Mouse (Mus musculus) urinary bladder, adult 18-20 months (tissue): ENCODE data around the gene Gm4305.
"Not testable (repeated sequence)": the region's sequence is repeated elsewhere in the genome, so short reads cannot be mapped to it uniquely, and the experiment has no call there.

ENCODE experiments used
- DNase-seq, 2 experiments: peaks; one replicate each; pipeline ENCODE4 v3.0.0; 2022; ENCODE audit warnings: low spot score in 2 of 2, mixed read lengths in 2 of 2

Gm4305 gene

DNA sequence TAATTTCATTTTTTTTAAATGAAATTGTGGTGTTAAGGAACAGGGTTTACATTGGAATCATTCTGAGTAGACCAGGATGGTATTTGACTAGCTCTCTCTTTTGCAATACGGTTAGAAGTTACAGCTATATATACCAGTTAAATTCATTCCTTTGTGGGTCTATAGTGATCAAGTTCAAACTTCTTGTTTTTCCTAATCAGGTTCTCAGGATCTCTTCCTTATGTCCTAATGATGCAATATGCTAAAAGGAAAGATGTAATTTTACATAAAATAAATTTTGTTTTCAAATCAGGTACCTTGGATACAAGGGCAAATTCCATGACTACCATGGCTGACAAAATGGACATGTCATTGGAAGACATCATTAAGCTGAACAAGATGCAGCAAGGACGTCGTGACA, at the start of gene Gm4305:
Gene Gm4305 (plus strand): TSS at position 301 of the 400 bp plus-strand sequence.
- DNase-seq, result not testable (repeated sequence)

DNA sequence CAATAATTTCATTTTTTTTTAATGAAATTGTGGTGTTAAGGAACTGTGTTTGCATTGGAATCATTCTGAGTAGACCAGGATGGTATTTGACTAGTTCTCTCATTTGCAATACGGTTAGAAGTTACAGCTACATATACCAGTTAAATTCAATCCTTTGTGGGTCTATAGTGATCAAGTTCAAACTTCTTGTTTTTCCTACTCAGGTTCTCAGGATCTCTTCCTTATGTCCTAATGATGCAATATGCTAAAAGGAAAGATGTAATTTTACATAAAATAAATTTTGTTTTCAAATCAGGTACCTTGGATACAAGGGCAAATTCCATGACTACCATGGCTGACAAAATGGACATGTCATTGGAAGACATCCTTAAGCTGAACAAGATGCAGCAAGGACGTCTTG, 15.5 kb upstream of the Gm4305 start, which contains the start of gene Gm4301:
Gene Gm4301 (plus strand): TSS at position 301 of the 400 bp plus-strand sequence.
- DNase-seq, result not testable (repeated sequence)

DNA sequence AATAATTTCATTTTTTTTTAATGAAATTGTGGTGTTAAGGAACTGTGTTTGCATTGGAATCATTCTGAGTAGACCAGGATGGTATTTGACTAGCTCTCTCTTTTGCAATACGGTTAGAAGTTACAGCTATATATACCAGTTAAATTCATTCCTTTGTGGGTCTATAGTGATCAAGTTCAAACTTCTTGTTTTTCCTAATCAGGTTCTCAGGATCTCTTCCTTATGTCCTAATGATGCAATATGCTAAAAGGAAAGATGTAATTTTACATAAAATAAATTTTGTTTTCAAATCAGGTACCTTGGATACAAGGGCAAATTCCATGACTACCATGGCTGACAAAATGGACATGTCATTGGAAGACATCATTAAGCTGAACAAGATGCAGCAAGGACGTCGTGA, 10.4 kb upstream of the Gm4305 start, which contains the start of gene Gm4302:
Gene Gm4302 (plus strand): TSS at position 301 of the 400 bp plus-strand sequence.
- not testable (repeated sequence) for DNase-seq

GRCm38 (mm10) chr10:100345672-100346071, 5.2 kb upstream of the Gm4305 start, which contains the start of gene Gm4303:
Gene Gm4303 (plus strand): TSS chr10:100345972.
- not testable (repeated sequence) for DNase-seq

- peak; percentile 0 to 2 for DNase-seq
Measured at GRCm38 (mm10) chr10:100356841-100357240, 5.9 kb downstream of the Gm4305 start.

GRCm38 (mm10) chr10:100361038-100361437, 10.1 kb downstream of the Gm4305 start, which contains the start of gene Gm4307:
Gene Gm4307 (plus strand): TSS chr10:100361338.
- DNase-seq, result not testable (repeated sequence)

GRCm38 (mm10) chr10:100382460-100382859, 31.6 kb downstream of the Gm4305 start, which contains the start of gene Gm4312:
Gene Gm4312 (minus strand): TSS chr10:100382560.
- DNase-seq, result not testable (repeated sequence)
